Mouse (Mus musculus) T-helper 2 cell (primary cell): ENCODE data around the gene Cdk9.

Source experiments
- in situ Hi-C: fragments of 300-600 bp; cut with MboI, MseI; formaldehyde crosslinking; loops from one replicate; pipeline ENCODE4 v1.15.1; 2025; ENCODE audit warnings: high pct_unique_total_duplicates

Gene Cdk9

GRCm38 (mm10) chr2:32712934-32713817, at the start of gene Cdk9:
Cdk9 (minus strand) TSS chr2:32713076.
- in situ Hi-C loops: no loop called here

DNA sequence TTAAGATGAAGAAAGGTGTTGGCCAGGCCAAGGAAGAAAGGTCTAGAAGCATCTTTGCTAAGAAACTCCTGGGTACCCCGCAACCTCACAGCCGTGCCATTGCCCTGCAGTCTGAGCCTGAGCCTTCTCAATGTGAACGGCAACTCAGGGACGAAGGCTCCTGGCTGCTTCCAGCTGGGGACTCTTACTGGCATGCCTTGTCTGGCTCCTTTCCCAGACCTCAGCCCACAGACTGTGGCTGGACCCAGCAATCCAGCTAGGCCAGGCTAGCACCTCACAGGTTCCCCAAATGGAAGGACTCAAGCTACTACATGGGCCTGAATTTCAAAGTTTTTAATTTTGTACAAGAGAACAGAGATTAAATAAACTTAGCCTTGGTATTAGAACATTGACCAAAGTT, 49.0 kb upstream of the Cdk9 start:
- in situ Hi-C loops: no loop called here

GRCm38 (mm10) chr2:32761361-32761760, 48.5 kb upstream of the Cdk9 start:
- in situ Hi-C loops: no loop called here

- in situ Hi-C loops: no loop called here
Measured at GRCm38 (mm10) chr2:32759001-32759400, 46.1 kb upstream of the Cdk9 start.

GRCm38 (mm10) chr2:32758503-32758902, 45.6 kb upstream of the Cdk9 start:
- in situ Hi-C loops: no loop called here

GRCm38 (mm10) chr2:32757056-32757845, 44.4 kb upstream of the Cdk9 start, which contains the start of gene Tor2a:
Tor2a (plus strand) TSS chr2:32757234.
- in situ Hi-C loops: no loop called here

DNA sequence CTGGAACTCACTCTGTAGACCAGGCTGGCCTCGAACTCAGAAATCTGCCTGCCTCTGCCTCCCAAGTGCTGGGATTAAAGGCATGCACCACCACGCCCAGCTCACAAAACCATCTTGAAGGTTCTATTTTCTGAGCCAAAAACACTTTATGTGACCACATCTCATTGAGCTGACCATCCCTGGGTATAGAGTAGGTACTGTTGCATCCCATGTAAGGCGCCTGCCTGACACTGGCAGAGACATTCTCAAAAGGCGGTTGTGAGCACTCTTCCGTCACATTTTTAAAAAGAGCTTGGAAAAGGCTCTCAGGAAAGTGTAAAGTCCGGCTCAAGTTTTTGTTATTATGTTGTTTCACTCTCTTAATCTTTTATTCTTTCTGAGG, 43.8 kb upstream of the Cdk9 start:
- in situ Hi-C loops: no loop called here

GRCm38 (mm10) chr2:32752181-32752580, 39.3 kb upstream of the Cdk9 start:
- in situ Hi-C loops: no loop called here

- in situ Hi-C loops: no loop called here
Measured at GRCm38 (mm10) chr2:32751665-32752033, 38.8 kb upstream of the Cdk9 start.

GRCm38 (mm10) chr2:32750887-32751664, 38.2 kb upstream of the Cdk9 start:
- in situ Hi-C loops: no loop called here

- in situ Hi-C loops: no loop called here
Measured at GRCm38 (mm10) chr2:32750199-32750598, 37.3 kb upstream of the Cdk9 start.

- in situ Hi-C loops: no loop called here
Measured at GRCm38 (mm10) chr2:32749082-32749481, 36.2 kb upstream of the Cdk9 start.

DNA sequence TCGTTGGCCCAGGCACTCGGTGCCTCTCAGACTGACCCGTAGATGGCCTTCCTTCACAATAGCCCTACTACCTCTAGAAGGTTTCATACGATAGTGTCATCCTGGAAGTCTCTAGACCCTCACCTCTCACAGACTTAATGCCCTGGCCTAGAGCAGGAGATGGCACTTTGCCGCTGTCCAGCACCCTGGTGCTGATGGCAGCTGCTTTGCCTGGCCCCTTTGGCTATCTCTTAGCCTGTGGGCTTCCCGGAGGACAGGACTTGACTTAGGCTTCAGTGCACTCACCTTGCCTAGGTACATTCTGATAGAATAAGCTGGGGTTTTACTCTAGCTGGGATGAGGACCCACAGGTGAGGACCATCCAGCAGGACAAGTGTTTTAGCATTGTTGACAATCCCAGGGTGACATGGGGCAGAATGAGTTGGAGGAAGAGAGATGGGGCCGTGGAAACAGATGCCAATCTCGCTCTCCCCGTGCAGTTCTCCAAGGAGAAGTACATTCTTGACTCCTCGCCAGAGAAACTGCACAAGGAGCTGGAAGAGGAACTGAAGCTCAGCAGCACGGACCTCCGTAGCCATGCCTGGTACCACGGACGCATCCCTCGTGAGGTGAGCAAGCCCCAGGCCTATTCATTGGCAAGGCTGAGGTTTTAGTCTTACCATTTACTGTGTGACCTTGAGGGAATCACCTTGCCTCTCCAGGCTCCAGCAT, 31.6 kb upstream of the Cdk9 start:
- in situ Hi-C loops: no loop called here

- in situ Hi-C loops: no loop called here
Measured at GRCm38 (mm10) chr2:32742173-32742531, 29.3 kb upstream of the Cdk9 start.

GRCm38 (mm10) chr2:32741273-32742172, 28.6 kb upstream of the Cdk9 start:
- in situ Hi-C loops: no loop called here

GRCm38 (mm10) chr2:32740916-32741272, 28.0 kb upstream of the Cdk9 start, which contains the start of gene 6330409D20Rik:
6330409D20Rik (minus strand) TSS chr2:32741016.
- in situ Hi-C loops: no loop called here

DNA sequence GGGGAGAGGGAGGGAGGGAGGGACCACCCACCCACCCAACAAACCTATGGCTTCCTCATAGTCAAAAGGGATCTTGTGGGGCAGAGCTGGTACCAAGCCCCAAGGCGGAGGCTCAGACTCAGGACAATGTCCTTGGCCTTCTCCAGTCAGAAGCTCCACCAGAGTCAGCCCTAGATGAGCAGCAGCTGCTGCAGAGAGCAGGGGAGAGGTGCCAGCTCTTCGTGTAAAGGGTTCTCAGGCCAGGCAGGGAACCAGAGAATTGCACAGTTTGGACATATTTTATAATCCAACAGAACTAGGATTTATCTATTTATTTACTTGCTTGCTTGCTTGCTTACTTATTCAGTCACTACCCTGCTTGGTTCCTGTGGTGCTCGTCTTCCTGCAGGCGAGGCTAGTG, 26.4 kb upstream of the Cdk9 start:
- in situ Hi-C loops: no loop called here

GRCm38 (mm10) chr2:32737008-32737407, 24.1 kb upstream of the Cdk9 start:
- in situ Hi-C loops: no loop called here

- in situ Hi-C loops: no loop called here
Measured at GRCm38 (mm10) chr2:32736306-32736829, 23.5 kb upstream of the Cdk9 start.

DNA sequence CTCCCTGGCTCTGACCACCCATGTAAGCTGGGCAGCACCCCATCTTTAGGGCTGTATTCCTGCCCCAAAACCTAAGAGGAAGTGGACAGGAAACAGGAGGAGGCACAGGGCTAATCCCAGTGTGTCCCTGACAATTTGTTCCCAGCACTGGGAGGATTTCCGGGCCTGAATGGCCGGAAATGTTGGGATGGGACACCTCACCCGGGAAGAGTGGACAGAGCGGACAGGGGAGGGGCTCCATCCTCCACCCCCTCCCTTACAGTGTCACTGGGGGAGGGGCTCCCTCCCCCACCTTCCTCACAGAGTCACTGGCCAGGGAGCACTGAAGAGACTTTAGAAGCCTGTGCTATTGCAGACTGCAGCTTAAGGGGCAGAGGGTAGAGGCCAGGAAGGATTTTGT, 22.1 kb upstream of the Cdk9 start:
- in situ Hi-C loops: no loop called here
